Mouse (Mus musculus) thymus, adult 2 months (tissue): ENCODE data around the gene Fam187a.

Experiments used
- CTCF ChIP-seq: fragments of 200-500 bp; IDR thresholded peaks from 2 replicates; pipeline ENCODE4 v1.5.1; 2012; ENCODE audit warnings: mild to moderate bottlenecking, control low read depth, low read length, moderate library complexity, borderline replicate concordance; ENCODE audit not compliant: control insufficient read depth, poor library complexity, insufficient read depth; ENCODE audit errors: extremely low read depth
- POLR2A ChIP-seq: fragments of 200-500 bp; IDR thresholded peaks from 2 replicates; pipeline ENCODE4 v1.6.1; 2012; ENCODE audit warnings: mild to moderate bottlenecking, low read length, control low read depth, moderate library complexity; ENCODE audit not compliant: control insufficient read depth, poor library complexity, insufficient read depth; ENCODE audit errors: extremely low read depth

DNA sequence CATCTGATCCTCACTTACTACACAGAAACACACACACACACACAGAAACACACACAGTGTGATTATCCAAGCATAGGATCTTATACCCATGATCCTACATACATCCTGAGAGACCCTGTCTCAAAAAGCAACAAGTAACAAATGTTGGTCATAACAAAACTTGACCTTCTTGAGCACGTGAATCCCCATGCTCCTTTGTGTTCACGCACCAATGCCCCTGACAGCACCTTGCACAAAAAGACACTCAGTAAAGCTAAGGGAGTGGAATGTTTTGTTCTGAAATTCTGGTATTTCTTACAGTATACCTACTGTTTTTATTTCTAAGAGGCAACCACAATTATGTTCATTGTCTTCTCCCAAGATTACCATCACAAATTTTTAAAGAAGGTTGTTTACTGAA, 5.4 kb upstream of the Fam187a start:
- TF ChIP-seq POLR2A (no peak), CTCF (no peak)
